Mouse (Mus musculus): Measurements from ENCODE around the gene Fank1.
A peak's percentile ranks its signal among the peaks of the same experiment; 100 is the strongest.

DNA sequence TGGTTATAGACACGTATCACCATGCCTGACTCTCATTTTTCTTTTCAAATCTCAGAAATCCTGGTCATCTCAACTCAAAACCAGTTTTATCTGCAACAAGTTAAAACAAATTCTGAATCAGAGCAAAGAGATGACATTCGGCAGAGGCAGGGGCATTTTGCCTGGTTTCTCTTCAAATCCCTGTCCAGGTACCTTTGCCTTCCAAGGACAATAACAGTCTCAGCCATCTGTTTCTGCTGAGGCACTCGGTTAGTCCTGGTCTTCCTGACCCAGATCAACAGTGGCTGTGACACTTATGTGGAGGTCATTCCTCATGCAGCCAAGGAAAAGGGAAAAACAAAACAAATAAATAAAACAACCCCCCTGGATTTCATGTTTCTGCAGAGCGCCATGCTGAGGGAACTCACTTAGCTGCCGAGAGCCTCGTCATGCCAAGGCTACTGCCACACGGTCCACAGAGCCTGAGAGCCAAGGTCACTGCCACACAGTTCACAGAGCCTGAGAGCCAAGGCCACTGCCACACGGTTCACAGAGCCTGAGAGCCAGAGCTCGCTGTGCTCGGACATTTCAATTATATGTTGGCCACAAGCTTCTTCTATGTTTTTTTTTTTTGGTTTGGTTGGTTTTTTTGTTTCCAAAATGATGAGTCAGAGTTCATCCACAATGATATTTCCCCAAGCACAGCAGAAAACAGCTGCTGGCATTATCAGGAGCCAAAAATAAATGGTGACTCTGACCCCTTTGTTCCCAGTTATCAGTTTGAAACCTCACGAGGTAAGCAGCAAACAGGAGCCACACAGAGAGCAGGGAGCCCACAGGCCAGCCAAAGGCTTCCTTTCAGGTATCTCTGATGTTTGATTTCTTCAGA, 46.1 kb upstream of the Fank1 start:
- TF ChIP-seq EP300 (IDR thresholded peaks at IDR 0.05; ENCODE audit: insufficient read depth, low read depth, low read length) (no peak), POLR2A (IDR thresholded peaks at IDR 0.05; ENCODE audit: insufficient read depth, low read depth, low read length) (peak; percentile 30; the same call in 1 of the 2 replicates)
